Mouse (Mus musculus) ES-E14 (cell line): ENCODE measurements around the gene Adck1.

Experiments used
- HCFC1 ChIP-seq: IDR thresholded peaks from 2 replicates; pipeline ENCODE4 v1.6.1; 2012; ENCODE audit warnings: low read length, inconsistent platforms, borderline replicate concordance; ENCODE audit not compliant: insufficient read depth
- MAFK ChIP-seq: IDR thresholded peaks from 2 replicates; pipeline ENCODE4 v1.6.1; 2014; ENCODE audit warnings: mild to moderate bottlenecking, low read depth, low read length, inconsistent platforms; ENCODE audit not compliant: insufficient read depth
- ZC3H11A ChIP-seq: IDR thresholded peaks from 2 replicates; pipeline ENCODE4 v1.6.1; 2012; ENCODE audit warnings: low read depth, mild to moderate bottlenecking, inconsistent platforms, low read length, borderline replicate concordance
- ZNF384 ChIP-seq: IDR thresholded peaks from 2 replicates; pipeline ENCODE4 v1.6.1; 2012; ENCODE audit warnings: low read depth, low read length, inconsistent platforms

DNA sequence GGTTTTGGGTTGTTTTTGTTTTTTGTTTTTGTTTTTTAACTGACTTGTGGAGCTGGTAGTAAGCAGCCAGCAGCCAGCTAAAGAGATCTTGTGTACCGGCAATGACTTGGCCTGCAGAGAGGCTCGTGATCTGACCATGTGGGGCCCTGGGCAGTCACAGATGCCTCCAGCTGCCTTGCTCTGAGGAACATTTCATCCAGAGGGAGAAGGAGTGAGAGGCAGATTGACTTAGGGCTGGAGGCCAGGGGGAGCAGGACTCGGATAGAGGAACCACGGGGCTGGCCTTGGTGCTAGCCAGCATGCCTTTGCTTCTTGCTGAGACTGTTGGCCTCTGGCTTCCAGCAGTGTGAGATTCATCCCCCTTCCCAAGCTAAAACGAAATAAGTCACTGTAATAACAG is 43.2 kb downstream of the Adck1 start:
- TF ChIP-seq ZNF384 (no peak), MAFK (no peak), ZC3H11A (no peak), HCFC1 (no peak)
